ENCODE assay signal across 8 mouse cellular contexts in the genomic region with DNA sequence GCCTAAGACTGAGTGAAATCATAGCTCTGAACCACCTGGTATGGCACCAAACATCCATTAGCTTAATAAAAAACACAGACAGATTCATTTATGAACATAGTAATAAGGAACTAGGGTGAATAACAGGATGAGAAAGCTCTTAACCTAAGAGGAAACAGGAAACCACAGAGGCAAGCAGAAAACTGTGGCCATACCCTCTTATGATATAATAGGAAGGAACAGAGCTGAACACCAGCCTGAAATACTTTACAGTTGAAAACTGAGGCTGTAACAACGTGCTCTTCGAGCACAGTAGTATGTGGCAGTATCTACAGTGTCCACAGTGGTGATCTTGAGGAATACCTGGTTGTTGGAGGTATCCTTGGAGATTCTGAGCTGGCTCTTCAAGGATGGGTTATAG.
DNase-seq lines count a peak whose midpoint lies in the region; ATAC-seq and TF ChIP-seq lines count a peak whose summit lies in the region.
"Not testable (repeated sequence)": the region's sequence is repeated elsewhere in the genome, so short reads cannot be mapped to it uniquely, and the experiment has no call there.

No protein-coding gene starts in this region.

- not testable (repeated sequence) for TF ChIP-seq EP300 in liver, postnatal 0 days (IDR thresholded peaks at IDR 0.05; ENCODE audit: low read depth)

- not testable (repeated sequence) for H3K4me3 ChIP-seq in liver, postnatal 0 days (ENCODE audit: low read depth, low read length); thymus, adult 2 months (ENCODE audit: control insufficient read depth, insufficient read depth, low read length)

- H3K9ac ChIP-seq in liver, postnatal 0 days (replicated peaks) = not testable (repeated sequence)

- not testable (repeated sequence) for TF ChIP-seq POLR2A in thymus, adult 2 months (IDR thresholded peaks at IDR 0.05; ENCODE audit: control insufficient read depth, extremely low read depth, insufficient read depth, low read length, poor library complexity)

- peak overlapping the region; percentile 69 for H3K27ac ChIP-seq in liver, postnatal 0 days (ENCODE audit: low read depth)
- peak overlapping the region; percentile 81 for H3K27ac ChIP-seq in thymus, adult 2 months (ENCODE audit: control insufficient read depth, insufficient read depth, low read length)

- ATAC-seq in common myeloid progenitor, adult 5-6 weeks (replicated peaks; ENCODE audit: low read depth, poor library complexity, severe bottlenecking) = peak; percentile 95
- peak; percentile 94 for ATAC-seq in inflammation-experienced regulatory T-cells, adult 6 months
- peak; percentile 72 for ATAC-seq in liver, postnatal 0 days
- peak; percentile 89 for ATAC-seq in megakaryocyte progenitor cell, adult 5-6 weeks (replicated peaks; ENCODE audit: poor library complexity)

- peak; percentile 7 to 13 for DNase-seq in B cell, adult 2 months
- DNase-seq in T-cell, adult 2 months (ENCODE audit: low spot score) = peak; percentile 37
- not testable (repeated sequence) for DNase-seq in liver, postnatal 0 days
- peak; percentile 13 for DNase-seq in skeletal muscle tissue, adult 2 months (ENCODE audit: low read depth, low spot score)
- DNase-seq in thymus, adult 2 months = peak; percentile 8

- H3K4me1 ChIP-seq in liver, postnatal 0 days (ENCODE audit: insufficient read depth); thymus, adult 2 months (replicated peaks; ENCODE audit: control insufficient read depth, insufficient read depth, low read length): not testable (repeated sequence)

- not testable (repeated sequence) for H3K36me3 ChIP-seq in liver, postnatal 0 days (replicated peaks; ENCODE audit: insufficient read depth, low read length); thymus, adult 2 months (ENCODE audit: control insufficient read depth, insufficient read depth, low read length)

- not testable (repeated sequence) for H3K27me3 ChIP-seq in liver, postnatal 0 days (ENCODE audit: insufficient read depth, low read length); thymus, adult 2 months (ENCODE audit: control insufficient read depth, insufficient read depth, low read length)

- WGBS in liver, postnatal 0 days (ENCODE audit: insufficient replicate concordance) = 4% methylated on average over 2 of the region's 2 CpGs
- 5% methylated on average over 2 of the region's 2 CpGs for WGBS in thymus, adult 2 months

- TF ChIP-seq CTCF in liver, postnatal 0 days (IDR thresholded peaks at IDR 0.05; ENCODE audit: low read depth); thymus, adult 2 months (IDR thresholded peaks at IDR 0.05; ENCODE audit: borderline replicate concordance, control insufficient read depth, extremely low read depth, insufficient read depth, low read length, poor library complexity): not testable (repeated sequence)

- not testable (repeated sequence) for H3K9me3 ChIP-seq in liver, postnatal 0 days (ENCODE audit: low read length)

- H3K4me2 ChIP-seq in liver, postnatal 0 days (ENCODE audit: low read depth, low read length) = not testable (repeated sequence)
